Mouse (Mus musculus): ENCODE measurements around the gene Nomo1.
A peak's percentile ranks its signal among the peaks of the same experiment; 100 is the strongest.

The Nomo1 gene

DNA sequence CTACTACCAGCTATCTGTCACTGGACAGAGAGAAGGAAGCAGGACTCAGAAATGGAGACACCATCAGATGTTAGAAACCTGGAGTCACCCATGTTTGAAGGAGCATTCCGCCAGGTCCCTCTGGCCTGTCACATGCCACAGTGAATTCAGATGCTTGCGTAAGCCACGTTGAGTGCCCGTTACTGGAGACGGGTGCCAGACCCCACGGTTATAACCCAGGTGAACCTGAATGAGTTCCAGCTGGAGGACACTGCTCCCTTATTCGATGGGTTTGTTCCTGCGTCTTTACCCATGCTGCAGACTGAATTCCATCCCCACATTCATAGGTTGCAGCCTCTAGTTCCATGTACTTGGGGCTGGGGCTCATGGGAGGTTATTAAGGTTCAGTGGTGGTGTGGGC, 70.3 kb downstream of the Nomo1 start:
- peak; percentile 74 to 76 for DNase-seq

DNA sequence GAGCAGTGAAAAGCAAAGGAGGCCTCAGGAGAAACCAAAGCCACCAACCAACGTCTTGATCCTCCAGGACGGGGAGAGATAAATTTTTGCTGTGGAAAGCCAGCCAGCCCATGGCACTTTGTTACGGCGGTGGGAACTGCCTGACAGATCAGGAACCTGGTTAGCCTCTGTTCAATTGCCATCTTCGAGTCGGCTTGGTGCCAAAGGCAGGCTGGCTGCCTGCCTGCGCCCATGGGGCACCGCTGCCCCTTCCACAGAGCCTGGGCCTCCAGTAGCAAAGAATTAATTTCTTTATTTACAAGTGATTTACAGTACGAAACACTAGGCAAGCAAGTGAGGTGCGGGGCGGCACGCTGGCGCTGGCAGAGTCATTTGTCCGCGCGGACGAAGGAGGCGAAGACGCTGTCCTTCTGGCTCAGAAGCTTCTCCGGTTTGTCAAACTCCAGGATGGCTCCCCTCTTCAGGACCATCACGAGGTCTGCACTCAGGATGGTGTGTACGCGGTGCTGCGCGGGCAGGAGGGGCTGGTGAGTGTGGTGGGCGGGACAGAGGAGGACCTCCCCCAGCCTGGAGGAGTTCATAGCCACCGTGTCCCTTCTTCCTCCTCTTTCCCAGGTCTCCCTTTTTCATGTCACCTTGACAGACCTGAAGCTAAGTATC, 70.9 kb downstream of the Nomo1 start:
- DNase-seq = peak; percentile 91

DNA sequence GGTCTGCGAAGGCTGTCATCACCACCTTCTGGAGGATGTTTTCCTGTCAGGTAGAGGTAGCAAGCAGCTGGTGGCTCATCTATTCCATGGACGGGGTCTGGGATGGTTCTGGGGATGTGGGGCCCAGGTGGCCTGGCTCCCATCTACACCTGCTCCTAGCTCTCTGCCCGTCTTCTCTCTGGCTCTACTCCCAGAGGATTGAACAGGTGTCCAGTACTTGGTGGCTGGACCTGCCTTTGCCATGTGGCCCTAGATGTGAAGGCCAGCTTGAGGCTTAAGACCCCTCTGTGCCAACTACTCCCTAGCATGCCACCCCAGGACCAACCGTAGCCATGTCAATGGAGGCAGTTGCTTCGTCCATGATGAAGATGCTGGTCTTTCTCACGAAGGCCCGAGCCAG, 72.0 kb downstream of the Nomo1 start:
- DNase-seq = peak; percentile 61 to 66

DNA sequence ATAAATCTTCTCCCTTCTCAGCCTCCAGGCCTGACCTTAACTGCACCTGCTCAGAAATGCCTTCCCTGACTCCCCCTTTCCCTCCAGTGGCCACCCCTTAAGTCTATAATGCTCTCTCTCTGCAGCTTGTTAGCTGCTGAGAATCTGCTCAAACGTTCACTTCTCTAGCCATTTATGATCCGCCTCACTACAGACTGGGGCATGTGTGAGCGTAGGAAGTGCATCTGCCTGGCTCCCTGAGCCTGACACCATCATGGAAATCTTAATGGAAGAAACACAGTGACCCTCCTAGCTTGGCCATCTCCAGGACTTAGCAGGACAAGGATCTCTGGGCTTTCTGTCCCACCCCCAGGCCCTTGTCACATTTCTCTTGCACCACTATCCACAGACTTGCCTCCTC, 76.6 kb downstream of the Nomo1 start:
- no peak for DNase-seq

DNA sequence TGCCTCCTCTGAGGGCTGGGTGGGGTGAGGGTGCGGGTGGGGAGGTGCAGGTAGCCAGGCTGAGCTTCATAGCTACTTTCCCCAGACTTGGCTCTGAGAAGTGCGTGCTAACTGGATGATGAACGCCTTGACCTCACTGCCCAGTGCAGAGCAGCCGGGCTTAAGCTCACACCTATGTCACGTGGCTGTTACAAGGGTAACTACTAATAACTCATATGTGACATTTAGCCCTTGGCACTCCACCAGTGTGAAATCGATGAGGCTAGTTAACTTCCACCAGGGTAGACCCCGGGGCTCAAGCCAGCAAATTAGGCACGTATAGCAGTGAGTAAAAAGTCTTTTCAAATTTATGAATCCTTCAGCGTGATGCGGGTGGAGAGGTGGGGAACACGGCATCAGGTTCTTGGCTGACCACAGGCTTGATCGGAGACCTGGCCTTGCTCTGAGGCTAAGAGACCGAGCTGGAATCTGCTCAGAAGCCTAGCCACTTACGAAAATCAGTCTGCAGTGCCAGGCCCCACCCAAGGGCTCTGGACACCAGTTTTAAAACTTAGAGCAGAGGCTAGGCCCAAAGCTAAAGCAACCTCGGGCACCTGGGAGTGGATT, 77.8 kb downstream of the Nomo1 start:
- DNase-seq = peak in 1 of 2 experiments; percentile 9

DNA sequence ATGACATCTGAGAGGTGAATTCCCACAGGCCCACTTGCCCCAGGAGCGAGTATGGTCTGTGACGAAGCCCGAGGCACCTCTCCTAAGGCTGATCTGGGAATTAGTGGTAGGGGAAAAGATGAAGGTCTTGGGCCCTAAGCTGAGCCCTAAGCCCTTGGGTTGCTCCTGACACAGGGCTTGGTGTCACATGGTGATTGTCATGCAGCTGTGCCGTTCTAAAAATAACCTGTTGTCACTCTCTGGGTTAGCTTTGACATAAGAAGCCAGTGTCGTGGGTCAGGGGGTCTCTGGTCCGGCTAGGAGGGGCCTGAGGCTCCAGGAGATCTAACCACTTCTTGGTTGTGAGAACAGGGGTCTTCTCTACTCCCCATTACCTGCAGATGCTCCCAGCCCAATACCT, 78.4 kb downstream of the Nomo1 start:
- no peak for DNase-seq

DNA sequence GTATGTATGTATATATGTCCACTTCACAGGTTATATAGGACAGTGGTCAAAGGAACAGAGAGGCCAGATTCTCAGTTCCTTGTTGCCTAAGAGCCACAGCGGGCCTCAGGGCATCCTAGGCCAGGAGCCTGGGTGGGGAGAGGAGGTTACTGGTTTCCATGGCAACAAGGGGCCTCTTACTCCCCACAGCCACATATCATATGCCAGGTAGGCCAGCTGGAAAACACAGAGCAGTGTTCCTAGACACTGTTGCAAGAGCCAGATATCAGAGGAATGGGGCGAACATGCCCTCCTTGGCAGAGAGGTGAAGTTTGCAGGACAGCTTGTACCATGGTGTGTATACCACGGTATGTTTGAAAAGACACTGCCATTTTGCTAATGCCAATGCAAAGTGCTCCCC, 79.9 kb downstream of the Nomo1 start:
- peak; percentile 70 to 74 for DNase-seq

DNA sequence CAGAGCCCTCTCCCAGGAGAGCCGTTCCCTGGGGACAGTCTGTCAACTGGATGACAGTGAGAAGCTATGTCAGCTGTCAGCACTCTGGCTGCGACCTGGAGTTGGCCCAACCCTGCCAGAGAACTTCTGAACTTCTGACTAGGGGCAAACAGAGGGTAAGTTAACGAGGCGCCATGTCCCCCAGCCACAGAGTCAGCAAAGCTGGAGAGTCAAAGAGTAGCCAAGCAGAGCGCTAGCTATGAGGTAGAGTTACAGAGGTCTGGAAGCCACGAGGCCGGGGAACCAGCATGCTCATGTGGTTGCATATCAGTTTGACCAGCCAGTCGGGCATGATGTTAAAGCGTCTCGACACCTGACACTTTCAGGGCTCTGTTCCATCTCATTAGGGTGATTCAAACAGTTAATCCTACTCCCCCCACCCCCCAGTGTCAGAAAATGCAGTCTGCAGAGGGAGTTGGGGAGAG, 82.7 kb downstream of the Nomo1 start:
- DNase-seq = peak; percentile 25 to 46

DNA sequence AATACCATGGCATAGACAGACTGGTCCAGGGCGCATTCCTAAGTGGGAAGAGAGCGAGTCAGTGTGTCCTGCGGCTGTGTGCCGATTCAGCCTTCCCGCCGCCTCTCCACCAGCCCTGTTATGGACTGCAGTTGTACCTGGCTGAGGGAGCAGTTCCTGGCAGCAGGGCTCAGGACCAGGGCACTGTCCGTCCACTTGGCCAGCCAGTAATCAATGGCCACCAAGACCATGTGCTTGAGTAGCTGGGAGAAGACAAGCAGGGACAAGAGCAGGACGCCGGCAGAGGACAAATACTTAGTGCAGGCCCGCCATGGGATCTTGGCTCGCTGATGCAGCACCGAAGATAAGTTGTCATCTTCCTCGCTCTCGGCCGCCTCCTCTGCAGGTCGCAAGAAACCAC, 83.5 kb downstream of the Nomo1 start:
- DNase-seq = no peak

DNA sequence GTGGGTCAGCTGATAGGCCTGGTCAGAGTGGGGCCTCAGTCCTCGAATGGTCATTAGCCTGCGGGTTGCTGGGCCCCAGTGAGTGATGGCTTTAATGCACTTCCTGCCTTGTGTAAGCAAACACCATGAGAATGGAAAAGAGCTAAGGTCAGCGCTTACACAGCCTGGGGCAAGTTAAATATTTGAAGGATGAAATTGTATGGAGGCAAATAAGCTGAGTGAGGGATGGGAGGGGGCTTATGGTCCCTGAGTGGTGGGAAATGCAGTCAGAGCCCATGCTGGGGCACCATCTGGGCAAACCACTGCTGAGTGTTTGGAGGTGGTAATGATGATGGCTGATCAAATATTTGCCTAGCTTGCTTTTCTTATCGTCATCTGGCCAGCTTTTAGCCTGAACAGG, 89.5 kb downstream of the Nomo1 start:
- peak in 1 of 2 experiments; percentile 19 for DNase-seq

DNA sequence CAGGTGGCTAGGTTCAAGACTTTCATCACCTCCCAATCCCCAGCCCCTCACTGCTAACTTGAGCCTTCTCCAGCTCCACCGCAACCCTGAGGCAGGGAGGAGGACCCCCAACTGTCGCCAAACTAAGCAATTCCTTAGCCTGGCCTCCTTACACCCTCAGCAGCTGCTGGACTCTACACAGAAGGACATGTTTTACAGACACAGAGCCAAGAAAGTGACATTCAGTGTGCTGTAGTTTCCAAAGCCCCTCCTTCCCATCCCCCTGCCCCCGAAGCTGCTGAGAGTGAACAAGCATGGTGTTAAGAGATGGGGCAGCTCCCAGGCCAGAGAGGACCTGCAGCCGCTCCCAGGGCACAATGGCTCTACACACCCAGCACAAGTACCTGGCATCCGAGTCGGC, 91.0 kb downstream of the Nomo1 start:
- no peak for DNase-seq

DNA sequence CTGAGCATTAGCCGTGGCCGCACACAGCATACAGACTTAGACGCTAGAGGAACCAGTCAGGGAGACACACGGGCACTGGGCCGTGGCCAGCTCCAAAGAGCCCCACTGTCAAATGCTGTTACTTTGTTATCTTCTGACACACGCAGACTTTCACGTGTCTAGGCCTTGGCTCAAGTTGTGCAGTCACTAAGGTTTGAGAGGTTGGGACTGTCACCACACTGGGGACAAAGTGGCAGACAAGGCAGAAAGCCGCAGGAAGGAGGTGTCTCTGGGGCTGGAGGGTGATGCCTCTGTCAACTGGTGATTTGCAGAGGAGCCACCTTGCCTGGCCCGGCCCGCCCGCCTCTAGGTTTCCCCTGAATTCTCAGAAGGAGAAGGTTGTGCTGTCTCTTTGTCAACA, 91.8 kb downstream of the Nomo1 start:
- peak in 1 of 2 experiments; percentile 9 for DNase-seq

DNA sequence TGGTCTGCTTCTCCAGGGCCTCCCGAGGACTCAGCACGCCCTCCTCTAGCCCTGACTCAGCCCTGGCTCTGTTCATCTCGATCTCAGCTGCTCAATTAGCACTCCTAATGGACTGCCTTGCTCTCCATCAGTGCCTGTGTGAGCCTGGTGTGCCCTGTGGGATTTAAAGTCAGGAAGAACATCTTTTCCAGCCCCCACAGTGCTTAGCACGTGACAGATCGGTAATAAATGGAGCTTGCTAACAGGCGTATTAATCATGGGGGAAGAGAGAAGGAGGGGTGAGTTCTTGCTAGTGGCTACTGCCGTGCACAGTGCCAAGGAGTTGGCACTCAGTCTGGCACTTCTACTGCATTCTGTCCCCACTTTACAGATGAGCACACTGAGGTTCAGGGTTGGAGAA, 94.7 kb downstream of the Nomo1 start:
- DNase-seq = no peak

DNA sequence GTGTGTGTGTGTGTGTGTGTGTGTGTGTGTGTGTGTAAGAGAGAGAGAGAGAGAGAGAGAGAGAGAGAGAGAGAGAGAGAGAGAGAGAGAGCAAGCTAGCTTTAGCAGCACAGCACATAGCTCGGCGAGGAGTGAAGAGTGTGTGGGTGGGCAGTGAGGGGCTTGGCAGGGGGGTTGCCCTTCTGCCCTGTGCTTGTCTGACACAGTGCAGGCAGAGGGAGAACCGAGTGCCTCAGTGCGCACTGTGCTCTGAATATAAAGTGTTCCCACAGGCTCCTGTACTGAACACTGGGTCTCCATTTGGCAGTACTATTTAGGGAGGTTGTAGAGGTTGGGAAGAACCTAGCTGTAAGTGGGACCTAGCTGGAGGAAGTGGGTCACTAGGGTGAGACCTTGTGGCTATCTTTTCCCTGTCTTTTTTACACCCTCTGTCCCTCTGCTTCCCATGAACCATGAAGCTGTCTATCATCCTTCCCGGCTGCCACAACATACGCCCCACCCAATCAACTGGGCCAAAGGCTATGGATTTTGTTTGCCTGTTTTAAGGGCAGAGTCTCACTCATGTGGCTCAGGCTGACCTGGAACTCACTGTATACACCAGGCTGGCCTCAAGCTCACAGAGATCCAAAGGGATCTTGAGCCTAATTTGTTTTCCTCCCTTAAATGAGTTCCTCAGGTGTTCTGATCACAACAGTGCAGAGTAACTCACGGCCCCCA, 96.1 kb downstream of the Nomo1 start:
- DNase-seq = no peak

DNA sequence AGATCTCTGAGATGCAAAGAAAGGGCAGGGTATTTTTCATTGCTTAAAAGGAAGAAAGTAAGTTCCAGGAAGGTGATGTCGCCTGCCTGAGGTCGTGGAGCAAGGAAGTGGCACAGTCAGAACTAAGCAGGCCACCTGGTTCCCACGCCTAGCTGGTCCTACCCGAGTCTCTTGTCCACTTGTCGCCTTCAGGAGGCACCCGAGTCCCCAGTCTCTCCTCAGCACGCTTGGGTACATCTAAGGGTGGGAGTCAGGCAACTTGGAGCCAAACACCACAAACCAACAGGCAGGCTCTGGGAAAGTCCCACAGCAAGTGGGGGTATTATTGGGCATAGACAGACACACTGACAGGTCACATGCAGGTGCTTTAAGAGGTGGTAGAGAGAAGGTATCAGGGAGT, 97.2 kb downstream of the Nomo1 start:
- no peak for DNase-seq

DNA sequence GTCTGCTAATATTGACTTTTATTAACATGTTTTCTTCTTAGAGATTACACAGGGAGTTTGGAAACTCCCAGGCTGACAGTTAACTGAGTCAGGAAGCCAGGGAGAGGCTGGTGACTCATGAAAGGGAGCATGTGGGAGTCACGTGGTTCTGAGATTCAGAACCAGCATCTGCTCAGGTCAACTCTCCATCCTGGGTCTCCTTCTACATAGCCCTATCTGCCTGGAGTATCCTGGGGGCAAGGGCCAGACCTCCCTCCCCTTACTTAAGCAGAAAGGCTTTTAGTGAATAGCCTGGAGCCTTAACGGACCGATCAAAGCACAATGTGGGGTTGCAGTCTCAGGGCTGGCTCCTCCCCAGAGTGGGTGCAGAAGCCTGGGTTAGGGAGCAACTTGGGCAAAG, 97.8 kb downstream of the Nomo1 start:
- DNase-seq = no peak

DNA sequence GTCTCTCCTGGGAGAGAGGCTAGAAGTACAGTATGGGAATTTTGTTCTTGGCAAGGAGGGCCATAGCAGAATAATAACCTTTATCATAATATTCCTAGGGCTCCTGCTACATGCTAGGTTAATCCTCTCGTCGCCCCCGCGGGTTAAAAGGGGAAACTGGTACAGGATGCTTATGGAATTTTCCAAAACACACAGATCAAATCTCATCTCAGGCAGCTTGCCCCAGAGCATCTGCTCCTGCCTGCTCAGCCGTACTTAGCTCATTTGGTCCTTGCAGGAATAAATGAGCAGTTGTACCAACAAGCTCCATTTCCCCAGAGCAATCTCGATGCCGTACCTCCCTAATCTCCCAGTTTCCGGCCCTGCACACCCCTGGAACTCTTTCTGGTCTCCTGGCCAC, 98.3 kb downstream of the Nomo1 start:
- peak in 1 of 2 experiments; percentile 38 for DNase-seq

DNA sequence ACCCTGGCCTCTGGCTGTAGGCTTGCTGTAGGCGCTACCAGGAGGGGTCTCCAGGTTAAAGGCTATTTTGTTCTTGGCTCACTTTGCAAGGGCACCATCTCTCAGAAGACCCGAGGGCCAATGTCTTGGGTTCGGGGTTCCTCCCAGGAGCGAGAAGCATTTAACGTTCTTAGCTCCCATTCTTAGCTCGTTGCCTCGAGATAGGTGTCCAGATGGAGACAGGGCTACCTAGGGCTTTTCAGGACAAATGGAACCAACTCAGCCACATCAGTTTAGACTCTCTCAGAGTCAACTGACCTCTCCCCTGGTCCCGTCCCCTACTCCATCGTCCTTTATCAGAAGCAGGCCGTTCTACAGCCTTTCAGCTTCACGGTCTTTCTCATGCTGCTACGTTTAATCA, 98.7 kb downstream of the Nomo1 start:
- no peak for DNase-seq

Data from cerebellum, postnatal 14 days (tissue).